Mouse (Mus musculus): ENCODE data around the gene Gpam. TPM values are rescaled to one million over a fixed set of nuclear protein-coding genes. Genes with fewer than 3 reads are reported as not detected.
A peak's percentile ranks its signal among the peaks of the same experiment; 100 is the strongest.

Gpam gene
- total RNA-seq, 4 experiments from 2014 or later: 170 to 216 (median 189) TPM

GRCm38 (mm10) chr19:55138506-55138905 lies 11.5 kb upstream of the Gpam start:
- no peak for DNase-seq (ENCODE audit: low spot score)

- DNase-seq (ENCODE audit: low spot score): no peak
Observed at GRCm38 (mm10) chr19:55137884-55138283, 10.8 kb upstream of the Gpam start.

GRCm38 (mm10) chr19:55136693-55137427 lies 9.8 kb upstream of the Gpam start:
- DNase-seq (ENCODE audit: low spot score): peak; percentile 52

GRCm38 (mm10) chr19:55135918-55136317 lies 8.9 kb upstream of the Gpam start:
- DNase-seq (ENCODE audit: low spot score): no peak

GRCm38 (mm10) chr19:55134521-55134920 lies 7.5 kb upstream of the Gpam start:
- no peak for DNase-seq (ENCODE audit: low spot score)

GRCm38 (mm10) chr19:55132476-55132875 lies 5.4 kb upstream of the Gpam start:
- DNase-seq (ENCODE audit: low spot score): no peak

GRCm38 (mm10) chr19:55131747-55132146 lies 4.7 kb upstream of the Gpam start:
- no peak for DNase-seq (ENCODE audit: low spot score)

- DNase-seq (ENCODE audit: low spot score): no peak
Observed at GRCm38 (mm10) chr19:55128469-55128868, 1.4 kb upstream of the Gpam start.

- no peak for DNase-seq (ENCODE audit: low spot score)
Observed at GRCm38 (mm10) chr19:55125456-55125855, 1.6 kb downstream of the Gpam start.

- no peak for DNase-seq (ENCODE audit: low spot score)
Observed at GRCm38 (mm10) chr19:55123001-55123536, 4.0 kb downstream of the Gpam start.

GRCm38 (mm10) chr19:55122351-55122980 lies 4.6 kb downstream of the Gpam start:
- no peak for DNase-seq (ENCODE audit: low spot score)

GRCm38 (mm10) chr19:55121836-55122235 lies 5.2 kb downstream of the Gpam start:
- no peak for DNase-seq (ENCODE audit: low spot score)

- no peak for DNase-seq (ENCODE audit: low spot score)
Observed at GRCm38 (mm10) chr19:55120518-55121244, 6.4 kb downstream of the Gpam start.

- no peak for DNase-seq (ENCODE audit: low spot score)
Observed at GRCm38 (mm10) chr19:55119541-55119940, 7.5 kb downstream of the Gpam start.

- DNase-seq (ENCODE audit: low spot score): no peak
Observed at GRCm38 (mm10) chr19:55117991-55118390, 9.0 kb downstream of the Gpam start.

- DNase-seq (ENCODE audit: low spot score): no peak
Observed at GRCm38 (mm10) chr19:55117059-55117815, 9.8 kb downstream of the Gpam start.

- no peak for DNase-seq (ENCODE audit: low spot score)
Observed at GRCm38 (mm10) chr19:55115532-55115931, 11.5 kb downstream of the Gpam start.

GRCm38 (mm10) chr19:55114825-55115395 lies 12.1 kb downstream of the Gpam start:
- DNase-seq (ENCODE audit: low spot score): no peak

- DNase-seq (ENCODE audit: low spot score): no peak
Observed at GRCm38 (mm10) chr19:55107896-55108295, 19.1 kb downstream of the Gpam start.

- no peak for DNase-seq (ENCODE audit: low spot score)
Observed at GRCm38 (mm10) chr19:55105969-55106368, 21.1 kb downstream of the Gpam start.
